Mouse (Mus musculus) liver, embryonic 13.5 days (tissue): ENCODE data around the gene Ppm1b. TPM values are rescaled to one million over a fixed set of nuclear protein-coding genes. Genes with fewer than 3 reads are reported as not detected.
A peak's percentile ranks its signal among the peaks of the same experiment; 100 is the strongest.

Source experiments
- ATAC-seq: fragments of 200-750 bp; cut with Nextera tagmentation; 2 replicates; pipeline ENCODE4 v1.8.0; 2017; ENCODE audit warnings: low read depth, mild to moderate bottlenecking, moderate number of reproducible peaks, moderate library complexity
- DNase-seq: peaks from one replicate; pipeline ENCODE4 v3.0.0; 2022
- H3K27ac ChIP-seq: fragments of 300-500 bp; sonication (generic); 2 replicates; pipeline ENCODE4 v1.5.1; 2015; ENCODE audit warnings: moderate library complexity, mild to moderate bottlenecking, inconsistent platforms
- H3K27me3 ChIP-seq: fragments of 300-500 bp; sonication (generic); 2 replicates; pipeline ENCODE4 v1.6.1; 2015; ENCODE audit warnings: mild to moderate bottlenecking, inconsistent platforms
- H3K36me3 ChIP-seq: fragments of 300-500 bp; sonication (generic); 2 replicates; pipeline ENCODE4 v1.6.1; 2015; ENCODE audit warnings: mild to moderate bottlenecking, inconsistent platforms
- H3K4me1 ChIP-seq: fragments of 300-500 bp; sonication (generic); replicated peaks from 2 replicates; pipeline ENCODE4 v1.6.1; 2015; ENCODE audit warnings: inconsistent platforms
- H3K4me2 ChIP-seq: fragments of 300-500 bp; sonication (generic); 2 replicates; pipeline ENCODE4 v1.6.1; 2015; ENCODE audit warnings: inconsistent platforms, mild to moderate bottlenecking, moderate library complexity
- H3K4me3 ChIP-seq: fragments of 300-500 bp; sonication (generic); replicated peaks from 2 replicates; pipeline ENCODE4 v1.5.1; 2015; ENCODE audit warnings: mild to moderate bottlenecking, inconsistent platforms
- H3K9ac ChIP-seq: fragments of 300-500 bp; sonication (generic); 2 replicates; pipeline ENCODE4 v1.6.1; 2015; ENCODE audit warnings: mild to moderate bottlenecking, inconsistent platforms
- H3K9me3 ChIP-seq: fragments of 300-500 bp; sonication (generic); replicated peaks from 2 replicates; pipeline ENCODE4 v1.6.1; 2016; ENCODE audit warnings: inconsistent platforms
- WGBS: fragments of 180-500 bp; shearing (Covaris S2); methylation state at CpG from one replicate; pipeline ENCODE4 v1.1.7; 2015; ENCODE audit not compliant: insufficient replicate concordance; 5-methylcytosine and 5-hydroxymethylcytosine counted together
- polyA plus RNA-seq: library from polyadenylated mRNA; unstranded; fragments of >200 nt; fragmentation: Nextera tagmentation; extraction: Ambion mirVana; gene quantifications from 2 replicates; pipeline ENCODE4 v1.2.1, GENCODE M21; 2015

The Ppm1b gene
- polyA plus RNA-seq, 1 experiment from 2014 or later, result 47.2 TPM

GRCm38 (mm10) chr17:84938215-84938614 lies 18.3 kb upstream of the Ppm1b start:
- DNase-seq, result no peak
- H3K27ac ChIP-seq, result no peak overlapping the region
- H3K4me3 ChIP-seq, result no peak overlapping the region
- H3K4me1 ChIP-seq, result peaks cover 79% of the 10 kb centered on the region
- WGBS, result 92% methylated on average over 4 of the region's 4 CpGs
- H3K9me3 ChIP-seq, result peaks cover 4% of the 10 kb centered on the region; the same call in 1 of the 2 replicates
- no peak overlapping the region for H3K9ac ChIP-seq
- H3K36me3 ChIP-seq, result no peaks in the 10 kb centered on the region
- no peak overlapping the region for H3K4me2 ChIP-seq
- ATAC-seq, result no peak
- no peaks in the 10 kb centered on the region for H3K27me3 ChIP-seq

GRCm38 (mm10) chr17:84940017-84940731 lies 16.4 kb upstream of the Ppm1b start:
- Histone ChIP-seq H3K4me3 (no peak overlapping the region), H3K36me3 (no peaks in the 10 kb centered on the region), H3K9me3 (peaks cover 4% of the 10 kb centered on the region; the same call in 1 of the 2 replicates), H3K4me1 (peaks cover 64% of the 10 kb centered on the region), H3K27ac (peak overlapping the region; percentile 81), H3K4me2 (no peak overlapping the region), H3K9ac (peak overlapping the region; percentile 33; the same call in 1 of the 2 replicates), H3K27me3 (no peaks in the 10 kb centered on the region)
- ATAC-seq, result no peak
- 32% methylated on average over 9 of the region's 9 CpGs for WGBS
- no peak for DNase-seq

- Histone ChIP-seq H3K4me2 (no peak overlapping the region), H3K9me3 (peaks cover 4% of the 10 kb centered on the region; the same call in 1 of the 2 replicates), H3K4me3 (no peak overlapping the region), H3K27me3 (no peaks in the 10 kb centered on the region), H3K27ac (peak overlapping the region; percentile 92), H3K36me3 (no peaks in the 10 kb centered on the region), H3K9ac (peak overlapping the region; percentile 29; the same call in 1 of the 2 replicates), H3K4me1 (peaks cover 52% of the 10 kb centered on the region)
- ATAC-seq (peak; percentile 50), DNase-seq (no peak)
- 64% methylated on average over 13 of the region's 13 CpGs for WGBS
Measured at GRCm38 (mm10) chr17:84941291-84941868, 15.2 kb upstream of the Ppm1b start.

- no peaks in the 10 kb centered on the region for H3K36me3 ChIP-seq
- peaks cover 4% of the 10 kb centered on the region; the same call in 1 of the 2 replicates for H3K9me3 ChIP-seq
- peak overlapping the region; percentile 35 for H3K4me2 ChIP-seq
- WGBS, result 22% methylated on average over 10 of the region's 10 CpGs
- peaks cover 45% of the 10 kb centered on the region for H3K4me1 ChIP-seq
- no peak overlapping the region for H3K4me3 ChIP-seq
- peak overlapping the region; percentile 51 for H3K9ac ChIP-seq
- no peak for DNase-seq
- peak; percentile 82 for ATAC-seq
- H3K27me3 ChIP-seq, result no peaks in the 10 kb centered on the region
- peak overlapping the region; percentile 92 for H3K27ac ChIP-seq
Measured at GRCm38 (mm10) chr17:84942358-84943032, 14.0 kb upstream of the Ppm1b start.

- Histone ChIP-seq H3K4me2 (0 out of 2 replicates have a peak overlapping the region, but pooled peaks have one; percentile 35), H3K36me3 (no peaks in the 10 kb centered on the region), H3K27ac (peak overlapping the region; percentile 92), H3K9ac (peak overlapping the region; percentile 47), H3K4me1 (peaks cover 45% of the 10 kb centered on the region), H3K27me3 (no peaks in the 10 kb centered on the region), H3K9me3 (peaks cover 4% of the 10 kb centered on the region; the same call in 1 of the 2 replicates), H3K4me3 (no peak overlapping the region)
- 32% methylated on average over 2 of the region's 2 CpGs for WGBS
- ATAC-seq (peak; percentile 47), DNase-seq (no peak)
Measured at GRCm38 (mm10) chr17:84943033-84943393, 13.5 kb upstream of the Ppm1b start.

- ATAC-seq (no peak), DNase-seq (no peak)
- Histone ChIP-seq H3K27me3 (no peaks in the 10 kb centered on the region), H3K9me3 (no peaks in the 10 kb centered on the region), H3K27ac (no peak overlapping the region), H3K4me1 (peaks cover 44% of the 10 kb centered on the region), H3K9ac (no peak overlapping the region), H3K36me3 (no peaks in the 10 kb centered on the region), H3K4me3 (no peak overlapping the region), H3K4me2 (no peak overlapping the region)
- WGBS, result 83% methylated on average over 6 of the region's 6 CpGs
Measured at GRCm38 (mm10) chr17:84944348-84944747, 12.2 kb upstream of the Ppm1b start.

- no peak overlapping the region for H3K9ac ChIP-seq
- DNase-seq, result no peak
- no peak overlapping the region for H3K27ac ChIP-seq
- WGBS, result 82% methylated on average over 5 of the region's 5 CpGs
- peaks cover 16% of the 10 kb centered on the region for H3K4me1 ChIP-seq
- no peaks in the 10 kb centered on the region for H3K9me3 ChIP-seq
- no peaks in the 10 kb centered on the region for H3K36me3 ChIP-seq
- no peak for ATAC-seq
- H3K4me2 ChIP-seq, result no peak overlapping the region
- H3K27me3 ChIP-seq, result no peaks in the 10 kb centered on the region
- H3K4me3 ChIP-seq, result no peak overlapping the region
Measured at GRCm38 (mm10) chr17:84952521-84952920, 4.0 kb upstream of the Ppm1b start.

- H3K27ac ChIP-seq, result no peak overlapping the region
Measured at GRCm38 (mm10) chr17:84953776-84954175, 2.8 kb upstream of the Ppm1b start.

GRCm38 (mm10) chr17:84954881-84955280 lies 1.7 kb upstream of the Ppm1b start:
- Histone ChIP-seq H3K9me3 (no peaks in the 10 kb centered on the region), H3K9ac (no peak overlapping the region), H3K36me3 (no peaks in the 10 kb centered on the region), H3K4me3 (no peak overlapping the region), H3K27me3 (no peaks in the 10 kb centered on the region), H3K4me2 (no peak overlapping the region), H3K4me1 (peaks cover 23% of the 10 kb centered on the region), H3K27ac (no peak overlapping the region)
- no peak for ATAC-seq
- DNase-seq, result no peak
- WGBS, result 80% methylated on average over 5 of the region's 5 CpGs

More at GRCm38 (mm10) chr17:84953776-84954175, 2.8 kb upstream of the Ppm1b start:
- no peak overlapping the region for H3K9ac ChIP-seq
- WGBS, result 73% methylated on average over 5 of the region's 5 CpGs
- no peaks in the 10 kb centered on the region for H3K36me3 ChIP-seq
- no peaks in the 10 kb centered on the region for H3K9me3 ChIP-seq
- H3K27me3 ChIP-seq, result no peaks in the 10 kb centered on the region
- H3K4me3 ChIP-seq, result no peak overlapping the region
- H3K4me1 ChIP-seq, result peaks cover 16% of the 10 kb centered on the region
- ATAC-seq (no peak), DNase-seq (no peak)
- no peak overlapping the region for H3K4me2 ChIP-seq

GRCm38 (mm10) chr17:84956931-84957486 lies 468 bp downstream of the Ppm1b start:
- Histone ChIP-seq H3K27me3 (no peaks in the 10 kb centered on the region), H3K9me3 (no peaks in the 10 kb centered on the region), H3K4me1 (peaks cover 41% of the 10 kb centered on the region), H3K9ac (peak overlapping the region; percentile 82), H3K36me3 (no peaks in the 10 kb centered on the region), H3K27ac (peak overlapping the region; percentile 96), H3K4me3 (peak overlapping the region; percentile 63), H3K4me2 (peak overlapping the region; percentile 82)
- under 1% methylated on average over 24 of the region's 24 CpGs for WGBS
- ATAC-seq (peak; percentile 81), DNase-seq (peak; percentile 91)
